Mouse (Mus musculus): ENCODE data around the gene Gm2431.

Gm2431 gene

DNA sequence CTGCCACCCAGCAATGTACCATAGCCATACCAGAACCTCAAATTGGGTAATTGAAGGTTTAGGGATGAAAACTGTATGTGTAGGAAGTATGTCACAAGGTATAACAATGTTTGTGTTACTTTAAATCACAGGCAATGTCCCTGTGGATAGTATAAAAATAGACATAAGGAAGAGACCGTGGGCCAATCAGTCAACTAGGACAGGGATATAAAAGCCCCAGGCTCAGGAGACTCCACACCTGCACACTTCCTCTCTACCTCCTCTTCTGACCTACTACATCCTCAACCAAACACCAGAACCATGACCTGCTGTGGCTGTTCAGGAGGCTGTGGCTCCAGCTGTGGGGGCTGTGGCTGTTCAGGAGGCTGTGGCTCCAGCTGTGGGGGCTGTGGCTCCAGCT lies 46.6 kb downstream of the Gm2431 start, which contains the start of gene Gm7579:
Gene Gm7579, plus strand, starts transcription at position 301 of the 400 bp plus-strand sequence.
- no peak for DNase-seq (ENCODE audit: low spot score in 2 of 2)
